ENCODE assay signal across 15 mouse cellular contexts in genomic region chr4:153093129-153093528, GRCm38 (mm10).
"Had no signal": no experiment of that assay in that cellular context is flagged by ENCODE, and none has a peak within 500 bp of the region (broad histone marks: within the 10 kb centered on the region; RNA-seq: fewer than 3 reads in every experiment).

No protein-coding gene starts in this region.

- H3K4me1 ChIP-seq: neural tube, embryonic 15.5 days; stomach, embryonic 15.5 days had no signal

- DNase-seq: retina, postnatal 1 day; right cerebral cortex, adult 18-20 months; right cerebral cortex, postnatal 14 days; right cerebral cortex, postnatal 25 days; right cerebral cortex, postnatal 4 days; spleen, adult 18-20 months; thymus, adult 18-20 months; thymus, adult 2 months; thymus, postnatal 14 days; thymus, postnatal 25 days; thymus, postnatal 36 days; thymus, postnatal 4 days had no signal

- H3K4me3 ChIP-seq: neural tube, embryonic 15.5 days; stomach, embryonic 15.5 days had no signal

- H3K9ac ChIP-seq: neural tube, embryonic 15.5 days; stomach, embryonic 15.5 days had no signal

- H3K9me3 ChIP-seq: neural tube, embryonic 15.5 days; stomach, embryonic 15.5 days had no signal

- H3K4me2 ChIP-seq: neural tube, embryonic 15.5 days; stomach, embryonic 15.5 days had no signal

- H3K36me3 ChIP-seq: neural tube, embryonic 15.5 days; stomach, embryonic 15.5 days had no signal

- H3K27me3 ChIP-seq: neural tube, embryonic 15.5 days; stomach, embryonic 15.5 days had no signal

- H3K27ac ChIP-seq: neural tube, embryonic 15.5 days; stomach, embryonic 15.5 days; stomach, postnatal 0 days had no signal
